In the genomic region with DNA sequence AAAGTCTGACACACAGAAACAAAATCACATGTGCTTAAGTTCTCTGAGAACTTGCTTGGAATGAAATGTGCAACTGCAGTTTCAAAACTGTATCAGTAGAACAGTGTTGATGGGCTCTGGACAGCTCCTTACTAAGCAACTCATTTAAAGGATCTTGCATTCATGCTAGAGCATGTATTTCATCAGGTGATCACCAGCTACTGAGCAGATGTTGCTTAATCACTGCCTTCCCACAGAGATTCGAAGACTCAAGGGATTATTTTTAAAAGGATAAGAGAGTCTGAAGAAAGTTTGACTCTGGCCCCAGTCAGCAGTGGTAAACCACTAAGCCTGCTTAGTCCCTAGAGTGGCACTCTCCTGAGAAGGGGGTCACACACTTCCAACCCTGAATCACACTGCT, we compare ENCODE assay signal across 20 mouse cellular contexts.
A peak's percentile ranks its signal among the peaks of the same experiment; 100 is the strongest.
DNase-seq lines count a peak whose midpoint lies in the region; ATAC-seq and TF ChIP-seq lines count a peak whose summit lies in the region.
"Had no signal": no experiment of that assay in that cellular context is flagged by ENCODE, and none has a peak within 500 bp of the region (broad histone marks: within the 10 kb centered on the region; RNA-seq: fewer than 3 reads in every experiment).

No protein-coding gene starts in this region.

- H3K9me3 ChIP-seq in intestine, postnatal 0 days (ENCODE audit: control insufficient read depth): no peaks in the 10 kb centered on the region
- no peaks in the 10 kb centered on the region for H3K9me3 ChIP-seq in intestine, embryonic 16.5 days (ENCODE audit: control insufficient read depth, low read length)
- H3K9me3 ChIP-seq in midbrain, embryonic 16.5 days (replicated peaks; ENCODE audit: control insufficient read depth, low read length, poor library complexity, severe bottlenecking): no peaks in the 10 kb centered on the region
- no peaks in the 10 kb centered on the region for H3K9me3 ChIP-seq in forebrain, embryonic 15.5 days
- H3K9me3 ChIP-seq: embryonic facial prominence, embryonic 13.5 days; heart, embryonic 13.5 days; hindbrain, embryonic 15.5 days had no signal

- ATAC-seq in intestine, postnatal 0 days: peak; percentile 47; the same call in 1 of the 2 replicates
- no peak for ATAC-seq in intestine, embryonic 16.5 days
- ATAC-seq in midbrain, embryonic 16.5 days: no peak
- no peak for ATAC-seq in forebrain, embryonic 15.5 days (replicated peaks)
- ATAC-seq in frontal cortex, adult (ENCODE audit: low TSS enrichment): no peak
- ATAC-seq: forebrain, embryonic 16.5 days had no signal

- WGBS in intestine, postnatal 0 days: 44% methylated on average over 1 of the region's 1 CpGs
- WGBS in intestine, embryonic 16.5 days: 47% methylated on average over 1 of the region's 1 CpGs
- 32% methylated on average over 1 of the region's 1 CpGs for WGBS in midbrain, embryonic 16.5 days
- 77% methylated on average over 1 of the region's 1 CpGs for WGBS in forebrain, embryonic 15.5 days

- H3K36me3 ChIP-seq in intestine, postnatal 0 days (ENCODE audit: control insufficient read depth, insufficient read depth): no peaks in the 10 kb centered on the region
- no peaks in the 10 kb centered on the region for H3K36me3 ChIP-seq in intestine, embryonic 16.5 days (ENCODE audit: control insufficient read depth, insufficient read depth, low read length)
- no peaks in the 10 kb centered on the region for H3K36me3 ChIP-seq in midbrain, embryonic 16.5 days (ENCODE audit: control insufficient read depth, insufficient read depth, low read length)
- no peaks in the 10 kb centered on the region for H3K36me3 ChIP-seq in forebrain, embryonic 15.5 days
- H3K36me3 ChIP-seq: embryonic facial prominence, embryonic 13.5 days; heart, embryonic 13.5 days; hindbrain, embryonic 15.5 days had no signal

- H3K4me2 ChIP-seq in intestine, postnatal 0 days (replicated peaks; ENCODE audit: low read depth): no peak overlapping the region
- H3K4me2 ChIP-seq in intestine, embryonic 16.5 days (ENCODE audit: low read depth, low read length): no peak overlapping the region
- no peak overlapping the region for H3K4me2 ChIP-seq in midbrain, embryonic 16.5 days (ENCODE audit: low read length)
- no peak overlapping the region for H3K4me2 ChIP-seq in forebrain, embryonic 15.5 days (replicated peaks)
- H3K4me2 ChIP-seq: embryonic facial prominence, embryonic 13.5 days; heart, embryonic 13.5 days; hindbrain, embryonic 15.5 days had no signal

- DNase-seq in NIH3T3 (ENCODE audit: low read depth): peak; percentile 22
- DNase-seq in fat pad, adult 2 months (ENCODE audit: extremely low read depth, low read depth, low spot score): peak; percentile 78
- DNase-seq in retina, embryonic 14.5 days (ENCODE audit: low spot score): peak; percentile 23
- DNase-seq: adrenal gland, postnatal 25 days; cerebellum, adult 8-10 months; cerebellum, postnatal 25 days; gastrocnemius, adult 2 months; gastrocnemius, postnatal 25 days; heart, adult 11 months; heart, postnatal 36 days; kidney, adult 11 months had no signal

- TF ChIP-seq CTCF in intestine, postnatal 0 days (IDR thresholded peaks at IDR 0.05; ENCODE audit: low read depth): no peak

- no peak overlapping the region for H3K9ac ChIP-seq in intestine, postnatal 0 days (ENCODE audit: low read depth, low read length)
- no peak overlapping the region for H3K9ac ChIP-seq in intestine, embryonic 16.5 days (ENCODE audit: low read depth, low read length)
- H3K9ac ChIP-seq in midbrain, embryonic 16.5 days (ENCODE audit: low read depth, low read length): no peak overlapping the region
- no peak overlapping the region for H3K9ac ChIP-seq in forebrain, embryonic 15.5 days (replicated peaks)
- H3K9ac ChIP-seq: embryonic facial prominence, embryonic 13.5 days; heart, embryonic 13.5 days; hindbrain, embryonic 15.5 days had no signal

- no peak overlapping the region for H3K4me3 ChIP-seq in intestine, postnatal 0 days (ENCODE audit: low read depth, low read length)
- H3K4me3 ChIP-seq in intestine, embryonic 16.5 days (ENCODE audit: low read length): no peak overlapping the region
- H3K4me3 ChIP-seq in midbrain, embryonic 16.5 days (ENCODE audit: low read depth, low read length): no peak overlapping the region
- no peak overlapping the region for H3K4me3 ChIP-seq in forebrain, embryonic 15.5 days
- H3K4me3 ChIP-seq: embryonic facial prominence, embryonic 13.5 days; gastrocnemius, adult 2 months; heart, embryonic 13.5 days; hindbrain, embryonic 15.5 days had no signal

- no peak overlapping the region for H3K27ac ChIP-seq in intestine, postnatal 0 days (ENCODE audit: low read depth, low read length)
- no peak overlapping the region for H3K27ac ChIP-seq in intestine, embryonic 16.5 days (ENCODE audit: low read length)
- no peak overlapping the region for H3K27ac ChIP-seq in midbrain, embryonic 16.5 days (ENCODE audit: low read length)
- H3K27ac ChIP-seq in forebrain, embryonic 15.5 days (replicated peaks): no peak overlapping the region
- H3K27ac ChIP-seq: embryonic facial prominence, embryonic 13.5 days; gastrocnemius, adult 2 months; heart, embryonic 13.5 days; hindbrain, embryonic 15.5 days had no signal

- no peaks in the 10 kb centered on the region for H3K4me1 ChIP-seq in intestine, postnatal 0 days (replicated peaks; ENCODE audit: control insufficient read depth, insufficient read depth, low read length)
- no peaks in the 10 kb centered on the region for H3K4me1 ChIP-seq in intestine, embryonic 16.5 days (ENCODE audit: control insufficient read depth, insufficient read depth, low read length)
- no peaks in the 10 kb centered on the region for H3K4me1 ChIP-seq in midbrain, embryonic 16.5 days (ENCODE audit: control insufficient read depth, insufficient read depth, low read length)
- no peaks in the 10 kb centered on the region for H3K4me1 ChIP-seq in forebrain, embryonic 15.5 days
- H3K4me1 ChIP-seq: embryonic facial prominence, embryonic 13.5 days; heart, embryonic 13.5 days; hindbrain, embryonic 15.5 days had no signal

- no peaks in the 10 kb centered on the region for H3K27me3 ChIP-seq in intestine, postnatal 0 days (replicated peaks; ENCODE audit: control insufficient read depth, insufficient read depth, low read length)
- no peaks in the 10 kb centered on the region for H3K27me3 ChIP-seq in intestine, embryonic 16.5 days (replicated peaks; ENCODE audit: control insufficient read depth, insufficient read depth, low read length)
- no peaks in the 10 kb centered on the region for H3K27me3 ChIP-seq in midbrain, embryonic 16.5 days (ENCODE audit: control insufficient read depth, insufficient read depth, low read depth, low read length)
- no peaks in the 10 kb centered on the region for H3K27me3 ChIP-seq in forebrain, embryonic 15.5 days
- H3K27me3 ChIP-seq: embryonic facial prominence, embryonic 13.5 days; heart, embryonic 13.5 days; hindbrain, embryonic 15.5 days had no signal

Comparison
In these comparisons a context has a peak if more than half of its experiments do, and no peak if none do; other contexts are left out.
1. DNase-seq: peak in every context shown above with its lines; median percentile 78 in fat pad, adult 2 months; 23 in retina, embryonic 14.5 days; 22 in NIH3T3.